Comparison of ENCODE assay signal across 11 mouse cellular contexts in genomic region chr9:70298221-70298620, GRCm38 (mm10).
DNase-seq lines count a peak whose midpoint lies in the region; ATAC-seq lines count a peak whose summit lies in the region.
"Had no signal": no experiment of that assay in that cellular context is flagged by ENCODE, and none has a peak within 500 bp of the region (broad histone marks: within the 10 kb centered on the region; RNA-seq: fewer than 3 reads in every experiment).

No protein-coding gene starts in this region.

- no peak overlapping the region for H3K4me2 ChIP-seq in forebrain, embryonic 12.5 days
- H3K4me2 ChIP-seq in midbrain, embryonic 13.5 days (replicated peaks): no peak overlapping the region
- no peak overlapping the region for H3K4me2 ChIP-seq in heart, embryonic 12.5 days
- H3K4me2 ChIP-seq: lung, embryonic 14.5 days had no signal

- WGBS in forebrain, embryonic 12.5 days: 7% methylated on average over 7 of the region's 7 CpGs
- WGBS in midbrain, embryonic 13.5 days: 10% methylated on average over 7 of the region's 7 CpGs
- WGBS in heart, embryonic 12.5 days: 65% methylated on average over 7 of the region's 7 CpGs

- H3K4me3 ChIP-seq in forebrain, embryonic 12.5 days (replicated peaks): no peak overlapping the region
- no peak overlapping the region for H3K4me3 ChIP-seq in midbrain, embryonic 13.5 days (replicated peaks)
- no peak overlapping the region for H3K4me3 ChIP-seq in heart, embryonic 12.5 days
- H3K4me3 ChIP-seq: megakaryocyte, embryonic 14.5 days had no signal

- no peaks in the 10 kb centered on the region for H3K9me3 ChIP-seq in forebrain, embryonic 12.5 days
- peaks cover 8% of the 10 kb centered on the region; the same call in 1 of the 2 replicates for H3K9me3 ChIP-seq in midbrain, embryonic 13.5 days
- peaks cover 11% of the 10 kb centered on the region; the same call in 1 of the 2 replicates for H3K9me3 ChIP-seq in heart, embryonic 12.5 days (replicated peaks)

- DNase-seq in cerebellum, adult 11 months: peak; percentile 3
- no peak for DNase-seq in cerebellum, postnatal 4 days (ENCODE audit: low spot score in 2 of 2)
- DNase-seq in left cerebral cortex, postnatal 14 days (ENCODE audit: low spot score in 2 of 2): peak; percentile 22 to 37
- no peak for DNase-seq in left cerebral cortex, postnatal 10 days (ENCODE audit: extremely low spot score in 1 of 2, low spot score in 2 of 2)
- no peak for DNase-seq in urinary bladder, adult 2 months (ENCODE audit: low spot score)
- DNase-seq: lung, embryonic 14.5 days had no signal

- no peak overlapping the region for H3K9ac ChIP-seq in forebrain, embryonic 12.5 days
- H3K9ac ChIP-seq in midbrain, embryonic 13.5 days (replicated peaks): no peak overlapping the region
- H3K9ac ChIP-seq in heart, embryonic 12.5 days: no peak overlapping the region
- H3K9ac ChIP-seq: lung, embryonic 14.5 days had no signal

- peak overlapping the region; percentile 66 for H3K27ac ChIP-seq in forebrain, embryonic 12.5 days
- peak overlapping the region; percentile 68 for H3K27ac ChIP-seq in midbrain, embryonic 13.5 days
- H3K27ac ChIP-seq in heart, embryonic 12.5 days (ENCODE audit: poor library complexity, severe bottlenecking): no peak overlapping the region

- intact Hi-C loops in left cerebral cortex, postnatal 14 days (cut with DNase I): no loop called here
- intact Hi-C loops in left cerebral cortex, postnatal 10 days (cut with DNase I): no loop called here

- peaks cover 21% of the 10 kb centered on the region for H3K4me1 ChIP-seq in forebrain, embryonic 12.5 days
- peaks cover 20% of the 10 kb centered on the region for H3K4me1 ChIP-seq in midbrain, embryonic 13.5 days (replicated peaks)
- H3K4me1 ChIP-seq in heart, embryonic 12.5 days (replicated peaks): peaks cover 6% of the 10 kb centered on the region

- H3K27me3 ChIP-seq in forebrain, embryonic 12.5 days: no peaks in the 10 kb centered on the region
- no peaks in the 10 kb centered on the region for H3K27me3 ChIP-seq in midbrain, embryonic 13.5 days
- H3K27me3 ChIP-seq in heart, embryonic 12.5 days (replicated peaks): no peaks in the 10 kb centered on the region
- H3K27me3 ChIP-seq: megakaryocyte, embryonic 14.5 days had no signal

- ATAC-seq in forebrain, embryonic 12.5 days (ENCODE audit: low FRiP score): peak; percentile 55
- ATAC-seq in midbrain, embryonic 13.5 days: peak; percentile 62
- ATAC-seq in heart, embryonic 12.5 days (ENCODE audit: insufficient number of reproducible peaks, low FRiP score): no peak
- ATAC-seq: intestine, embryonic 16.5 days had no signal

- no peaks in the 10 kb centered on the region for H3K36me3 ChIP-seq in forebrain, embryonic 12.5 days (replicated peaks)
- H3K36me3 ChIP-seq in midbrain, embryonic 13.5 days: no peaks in the 10 kb centered on the region
- peaks cover 34% of the 10 kb centered on the region for H3K36me3 ChIP-seq in heart, embryonic 12.5 days

Comparison
In these comparisons a context has a peak if more than half of its experiments do, and no peak if none do; other contexts are left out.
1. DNase-seq: peak in cerebellum, adult 11 months (single experiment) and left cerebral cortex, postnatal 14 days (2 of 2); none in cerebellum, postnatal 4 days (0 of 2), left cerebral cortex, postnatal 10 days (0 of 2) and urinary bladder, adult 2 months (single experiment).